Mouse (Mus musculus): Measurements from ENCODE around the gene Rab40c. TPM values are rescaled to one million over a fixed set of nuclear protein-coding genes. Genes with fewer than 3 reads are reported as not detected.
A peak's percentile ranks its signal among the peaks of the same experiment; 100 is the strongest.

Gene Rab40c
- total and polyA plus RNA-seq, 3 experiments = 15.2 to 20.5 (median 17.6) TPM

GRCm38 (mm10) chr17:25836397-25837075, 83.0 kb downstream of the Rab40c start:
- no peak for DNase-seq
- intact Hi-C loops (cut with DNase I) = no loop called here
- peaks cover 23% of the 10 kb centered on the region for H3K4me1 ChIP-seq (ENCODE audit: control insufficient read depth, insufficient read depth, low read length)
- H3K27ac ChIP-seq = peak overlapping the region; percentile 73
- H3K4me3 ChIP-seq = peak overlapping the region; percentile 40
- 21% methylated on average over 23 of the region's 23 CpGs for WGBS
- H3K36me3 ChIP-seq (ENCODE audit: control insufficient read depth, insufficient read depth, low read length) = no peaks in the 10 kb centered on the region; the same call in 1 of the 2 replicates
- TF ChIP-seq CTCF (IDR thresholded peaks at IDR 0.05) (no peak), POLR2A (IDR thresholded peaks at IDR 0.05; ENCODE audit: insufficient read depth, low read depth, low read length) (peak; percentile 11; the same call in 1 of the 2 replicates), EP300 (IDR thresholded peaks at IDR 0.05; ENCODE audit: insufficient read depth, low read depth, low read length) (no peak)
- H3K9ac ChIP-seq (ENCODE audit: low read depth, low read length) = peak overlapping the region; percentile 59
- peaks cover 2% of the 10 kb centered on the region for H3K79me2 ChIP-seq (replicated peaks; ENCODE audit: control insufficient read depth, insufficient read depth, low read length)
- H3K27me3 ChIP-seq (ENCODE audit: control insufficient read depth, insufficient read depth, low read length) = no peaks in the 10 kb centered on the region

GRCm38 (mm10) chr17:25835816-25836215, 83.7 kb downstream of the Rab40c start:
- WGBS = 80% methylated on average over 16 of the region's 16 CpGs
- peak overlapping the region; percentile 59 for H3K9ac ChIP-seq (ENCODE audit: low read depth, low read length)
- H3K4me1 ChIP-seq (ENCODE audit: control insufficient read depth, insufficient read depth, low read length) = peaks cover 26% of the 10 kb centered on the region
- H3K27ac ChIP-seq = peak overlapping the region; percentile 73; the same call in 1 of the 2 replicates
- H3K27me3 ChIP-seq (ENCODE audit: control insufficient read depth, insufficient read depth, low read length) = no peaks in the 10 kb centered on the region
- TF ChIP-seq POLR2A (IDR thresholded peaks at IDR 0.05; ENCODE audit: insufficient read depth, low read depth, low read length) = no peak
- TF ChIP-seq CTCF (IDR thresholded peaks at IDR 0.05) = no peak
- TF ChIP-seq EP300 (IDR thresholded peaks at IDR 0.05; ENCODE audit: insufficient read depth, low read depth, low read length) = no peak
- no peak overlapping the region for H3K4me3 ChIP-seq
- DNase-seq = no peak
- no peaks in the 10 kb centered on the region; the same call in 1 of the 2 replicates for H3K36me3 ChIP-seq (ENCODE audit: control insufficient read depth, insufficient read depth, low read length)
- peaks cover 2% of the 10 kb centered on the region for H3K79me2 ChIP-seq (replicated peaks; ENCODE audit: control insufficient read depth, insufficient read depth, low read length)
- intact Hi-C loops (cut with DNase I) = no loop called here

GRCm38 (mm10) chr17:25835301-25835700, 84.2 kb downstream of the Rab40c start:
- Histone ChIP-seq H3K27ac (no peak overlapping the region), H3K36me3 (ENCODE audit: control insufficient read depth, insufficient read depth, low read length) (no peaks in the 10 kb centered on the region; the same call in 1 of the 2 replicates), H3K79me2 (replicated peaks; ENCODE audit: control insufficient read depth, insufficient read depth, low read length) (peaks cover 2% of the 10 kb centered on the region), H3K9ac (ENCODE audit: low read depth, low read length) (no peak overlapping the region), H3K4me3 (no peak overlapping the region), H3K4me1 (ENCODE audit: control insufficient read depth, insufficient read depth, low read length) (peaks cover 26% of the 10 kb centered on the region), H3K27me3 (ENCODE audit: control insufficient read depth, insufficient read depth, low read length) (no peaks in the 10 kb centered on the region)
- no peak for DNase-seq
- no peak for TF ChIP-seq CTCF (IDR thresholded peaks at IDR 0.05)
- no peak for TF ChIP-seq POLR2A (IDR thresholded peaks at IDR 0.05; ENCODE audit: insufficient read depth, low read depth, low read length)
- no peak for TF ChIP-seq EP300 (IDR thresholded peaks at IDR 0.05; ENCODE audit: insufficient read depth, low read depth, low read length)
- 94% methylated on average over 7 of the region's 7 CpGs for WGBS
- intact Hi-C loops (cut with DNase I) = no loop called here

GRCm38 (mm10) chr17:25834595-25835222, 84.8 kb downstream of the Rab40c start:
- Histone ChIP-seq H3K36me3 (ENCODE audit: control insufficient read depth, insufficient read depth, low read length) (no peaks in the 10 kb centered on the region; the same call in 1 of the 2 replicates), H3K4me1 (ENCODE audit: control insufficient read depth, insufficient read depth, low read length) (peaks cover 26% of the 10 kb centered on the region), H3K4me3 (peak overlapping the region; percentile 85; the same call in 1 of the 2 replicates), H3K27ac (peak overlapping the region; percentile 100; the same call in 1 of the 2 replicates), H3K9ac (ENCODE audit: low read depth, low read length) (0 out of 2 replicates have a peak overlapping the region, but pooled peaks have one; percentile 19), H3K27me3 (ENCODE audit: control insufficient read depth, insufficient read depth, low read length) (no peaks in the 10 kb centered on the region), H3K79me2 (replicated peaks; ENCODE audit: control insufficient read depth, insufficient read depth, low read length) (peaks cover 2% of the 10 kb centered on the region)
- intact Hi-C loops (cut with DNase I) = loop anchor here (5.0 kb wide), 1 partner anchor 33 kb away; the partner anchor contains the start of gene Mcrip2
- TF ChIP-seq POLR2A (IDR thresholded peaks at IDR 0.05; ENCODE audit: insufficient read depth, low read depth, low read length) (no peak), EP300 (IDR thresholded peaks at IDR 0.05; ENCODE audit: insufficient read depth, low read depth, low read length) (no peak), CTCF (IDR thresholded peaks at IDR 0.05) (no peak)
- DNase-seq = no peak
- WGBS = 83% methylated on average over 12 of the region's 12 CpGs

DNA sequence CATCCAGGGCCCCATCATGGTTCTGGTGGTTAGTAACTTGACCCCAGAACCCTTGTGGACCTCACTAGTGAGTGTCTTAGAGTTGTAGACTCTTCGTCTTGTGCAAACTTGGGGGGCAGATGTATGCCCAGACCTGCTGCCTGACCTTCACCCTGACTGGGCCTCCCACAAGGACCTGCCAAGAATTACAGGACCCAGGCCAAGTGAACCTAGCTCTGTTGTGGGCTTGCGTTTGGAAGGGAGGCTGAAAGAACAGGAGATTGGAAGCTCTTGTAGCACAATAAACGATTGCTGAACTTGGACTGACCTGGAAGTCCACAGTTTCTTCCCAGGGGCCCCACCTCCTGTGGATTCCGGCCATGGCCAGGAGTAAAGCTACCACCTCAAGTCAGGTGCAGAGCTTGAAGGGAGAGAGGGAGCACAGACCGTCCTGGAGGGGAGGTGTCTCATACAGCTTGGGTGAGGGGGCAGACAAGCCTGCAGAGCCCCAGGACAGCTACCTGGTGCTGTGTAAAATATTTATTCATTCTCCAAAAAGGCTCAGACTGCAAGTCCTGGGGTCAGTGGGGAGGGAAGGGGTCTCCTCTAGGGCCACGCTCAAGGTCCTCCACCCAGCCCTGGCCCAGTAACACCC, 85.4 kb downstream of the Rab40c start:
- H3K9ac ChIP-seq (ENCODE audit: low read depth, low read length) = peak overlapping the region; percentile 84
- H3K4me1 ChIP-seq (ENCODE audit: control insufficient read depth, insufficient read depth, low read length) = peaks cover 26% of the 10 kb centered on the region
- H3K36me3 ChIP-seq (ENCODE audit: control insufficient read depth, insufficient read depth, low read length) = no peaks in the 10 kb centered on the region; the same call in 1 of the 2 replicates
- H3K4me3 ChIP-seq = peak overlapping the region; percentile 85
- peak; percentile 40 to 56 for DNase-seq
- H3K27me3 ChIP-seq (ENCODE audit: control insufficient read depth, insufficient read depth, low read length) = no peaks in the 10 kb centered on the region
- peaks cover 2% of the 10 kb centered on the region for H3K79me2 ChIP-seq (replicated peaks; ENCODE audit: control insufficient read depth, insufficient read depth, low read length)
- intact Hi-C loops (cut with DNase I) = loop anchor here (5.0 kb wide), 1 partner anchor 33 kb away; the partner anchor contains the start of gene Mcrip2
- H3K27ac ChIP-seq = peak overlapping the region; percentile 100
- WGBS = 10% methylated on average over 6 of the region's 6 CpGs
- no peak for TF ChIP-seq EP300 (IDR thresholded peaks at IDR 0.05; ENCODE audit: insufficient read depth, low read depth, low read length)
- TF ChIP-seq POLR2A (IDR thresholded peaks at IDR 0.05; ENCODE audit: insufficient read depth, low read depth, low read length) = no peak
- TF ChIP-seq CTCF (IDR thresholded peaks at IDR 0.05) = no peak
